In genomic region chr8:113721459-113721858, GRCm38 (mm10) we compare ENCODE assay signal across 10 mouse cellular contexts.
DNase-seq lines count a peak whose midpoint lies in the region; ATAC-seq and TF ChIP-seq lines count a peak whose summit lies in the region.
"Had no signal": no experiment of that assay in that cellular context is flagged by ENCODE, and none has a peak within 500 bp of the region (broad histone marks: within the 10 kb centered on the region; RNA-seq: fewer than 3 reads in every experiment).

No protein-coding gene starts in this region.

- H3K36me3 ChIP-seq in hindbrain, postnatal 0 days (ENCODE audit: insufficient read depth, low read length), result no peaks in the 10 kb centered on the region
- H3K36me3 ChIP-seq in hindbrain, embryonic 12.5 days, result no peaks in the 10 kb centered on the region
- H3K36me3 ChIP-seq in limb, embryonic 10.5 days, result no peaks in the 10 kb centered on the region

- no peak overlapping the region for H3K9ac ChIP-seq in hindbrain, postnatal 0 days (replicated peaks; ENCODE audit: low read length)
- H3K9ac ChIP-seq in hindbrain, embryonic 12.5 days, result no peak overlapping the region

- TF ChIP-seq CTCF in hindbrain, postnatal 0 days (IDR thresholded peaks at IDR 0.05; ENCODE audit: low read depth), result no peak

- H3K9me3 ChIP-seq in hindbrain, postnatal 0 days (ENCODE audit: low read length), result no peaks in the 10 kb centered on the region
- no peaks in the 10 kb centered on the region for H3K9me3 ChIP-seq in hindbrain, embryonic 12.5 days (replicated peaks)
- H3K9me3 ChIP-seq in limb, embryonic 10.5 days (replicated peaks), result no peaks in the 10 kb centered on the region

- no peak overlapping the region for H3K4me3 ChIP-seq in hindbrain, postnatal 0 days (ENCODE audit: low read length)
- no peak overlapping the region for H3K4me3 ChIP-seq in hindbrain, embryonic 12.5 days
- H3K4me3 ChIP-seq in limb, embryonic 10.5 days, result no peak overlapping the region

- WGBS in hindbrain, postnatal 0 days, result 58% methylated on average over 13 of the region's 13 CpGs
- 87% methylated on average over 13 of the region's 13 CpGs for WGBS in hindbrain, embryonic 12.5 days
- WGBS in limb, embryonic 10.5 days, result 47% methylated on average over 13 of the region's 13 CpGs

- H3K27me3 ChIP-seq in hindbrain, postnatal 0 days (ENCODE audit: insufficient read depth, low read length), result no peaks in the 10 kb centered on the region
- H3K27me3 ChIP-seq in hindbrain, embryonic 12.5 days, result no peaks in the 10 kb centered on the region
- H3K27me3 ChIP-seq in limb, embryonic 10.5 days (ENCODE audit: low read depth, poor library complexity, severe bottlenecking), result peaks cover 73% of the 10 kb centered on the region

- H3K27ac ChIP-seq in hindbrain, postnatal 0 days, result no peak overlapping the region
- H3K27ac ChIP-seq in hindbrain, embryonic 12.5 days, result no peak overlapping the region
- H3K27ac ChIP-seq in limb, embryonic 10.5 days, result no peak overlapping the region

- peak; percentile 31 for DNase-seq in hindbrain, postnatal 0 days (ENCODE audit: low spot score)
- DNase-seq in Muller cell, postnatal 12 days (ENCODE audit: inconsistent ontology term), result peak; percentile 70
- peak; percentile 33 to 64 for DNase-seq in adrenal gland, postnatal 36 days
- peak; percentile 45 for DNase-seq in limb, embryonic 10.5 days (ENCODE audit: low spot score)
- DNase-seq in spleen, postnatal 10 days (ENCODE audit: low spot score in 2 of 2), result no peak
- DNase-seq: liver; lung, postnatal 36 days had no signal

- H3K4me2 ChIP-seq in hindbrain, postnatal 0 days (ENCODE audit: low read depth, low read length), result no peak overlapping the region
- no peak overlapping the region for H3K4me2 ChIP-seq in hindbrain, embryonic 12.5 days (replicated peaks)

- no peaks in the 10 kb centered on the region; the same call in 1 of the 2 replicates for H3K4me1 ChIP-seq in hindbrain, postnatal 0 days (ENCODE audit: insufficient read depth, low read length)
- 0 out of 2 replicates have a peak, but pooled peaks cover 5% of the 10 kb centered on the region for H3K4me1 ChIP-seq in hindbrain, embryonic 12.5 days
- peaks cover 49% of the 10 kb centered on the region for H3K4me1 ChIP-seq in limb, embryonic 10.5 days

- ATAC-seq in hindbrain, postnatal 0 days, result no peak
- no peak for ATAC-seq in hindbrain, embryonic 12.5 days (ENCODE audit: low FRiP score)
- ATAC-seq in granulocyte monocyte progenitor cell, adult 5-6 weeks (replicated peaks; ENCODE audit: poor library complexity, severe bottlenecking), result no peak
- ATAC-seq in megakaryocyte-erythroid progenitor cell, adult 5-6 weeks (replicated peaks; ENCODE audit: low FRiP score, low TSS enrichment, poor library complexity, severe bottlenecking), result no peak

Comparison
In these comparisons a context has a peak if more than half of its experiments do, and no peak if none do; other contexts are left out.
1. DNase-seq: peak in hindbrain, postnatal 0 days (single experiment), Muller cell, postnatal 12 days (single experiment), adrenal gland, postnatal 36 days (2 of 2) and limb, embryonic 10.5 days (single experiment); none in spleen, postnatal 10 days (0 of 2).